Mouse (Mus musculus): Measurements from ENCODE around the gene Tcf20.

Tcf20 gene

GRCm38 (mm10) chr15:82992911-82993310 lies 5.2 kb upstream of the Tcf20 start:
- no peak for DNase-seq (ENCODE audit: low spot score)

- no peak for DNase-seq (ENCODE audit: low spot score)
Measured at GRCm38 (mm10) chr15:82992079-82992783, 4.6 kb upstream of the Tcf20 start.

GRCm38 (mm10) chr15:82989190-82989704 lies 1.6 kb upstream of the Tcf20 start:
- DNase-seq (ENCODE audit: low spot score): no peak

- DNase-seq (ENCODE audit: low spot score): no peak
Measured at GRCm38 (mm10) chr15:82987014-82987731, 499 bp downstream of the Tcf20 start.

- no peak for DNase-seq (ENCODE audit: low spot score)
Measured at GRCm38 (mm10) chr15:82984574-82984973, 3.1 kb downstream of the Tcf20 start.

- DNase-seq (ENCODE audit: low spot score): no peak
Measured at GRCm38 (mm10) chr15:82984097-82984496, 3.6 kb downstream of the Tcf20 start.

- no peak for DNase-seq (ENCODE audit: low spot score)
Measured at GRCm38 (mm10) chr15:82983416-82984026, 4.2 kb downstream of the Tcf20 start.

- DNase-seq (ENCODE audit: low spot score): no peak
Measured at GRCm38 (mm10) chr15:82982724-82983415, 4.8 kb downstream of the Tcf20 start.

- no peak for DNase-seq (ENCODE audit: low spot score)
Measured at GRCm38 (mm10) chr15:82981676-82982520, 5.8 kb downstream of the Tcf20 start.

- DNase-seq (ENCODE audit: low spot score): no peak
Measured at GRCm38 (mm10) chr15:82979531-82979930, 8.1 kb downstream of the Tcf20 start.

- DNase-seq (ENCODE audit: low spot score): no peak
Measured at GRCm38 (mm10) chr15:82974471-82974870, 13.2 kb downstream of the Tcf20 start.

- DNase-seq (ENCODE audit: low spot score): no peak
Measured at GRCm38 (mm10) chr15:82969206-82969721, 18.4 kb downstream of the Tcf20 start.

- no peak for DNase-seq (ENCODE audit: low spot score)
Measured at GRCm38 (mm10) chr15:82968449-82968848, 19.2 kb downstream of the Tcf20 start.

GRCm38 (mm10) chr15:82967947-82968346 lies 19.7 kb downstream of the Tcf20 start:
- no peak for DNase-seq (ENCODE audit: low spot score)

- no peak for DNase-seq (ENCODE audit: low spot score)
Measured at GRCm38 (mm10) chr15:82964266-82964825, 23.3 kb downstream of the Tcf20 start.

- no peak for DNase-seq (ENCODE audit: low spot score)
Measured at GRCm38 (mm10) chr15:82963556-82964156, 24.0 kb downstream of the Tcf20 start.

GRCm38 (mm10) chr15:82963090-82963489 lies 24.6 kb downstream of the Tcf20 start:
- DNase-seq (ENCODE audit: low spot score): no peak

- no peak for DNase-seq (ENCODE audit: low spot score)
Measured at GRCm38 (mm10) chr15:82962536-82962935, 25.1 kb downstream of the Tcf20 start.

- no peak for DNase-seq (ENCODE audit: low spot score)
Measured at GRCm38 (mm10) chr15:82960786-82961561, 26.7 kb downstream of the Tcf20 start.

- DNase-seq (ENCODE audit: low spot score): no peak
Measured at GRCm38 (mm10) chr15:82959151-82959550, 28.5 kb downstream of the Tcf20 start.
